ENCODE assay signal across 13 mouse cellular contexts in genomic region chr1:164321408-164321807, GRCm38 (mm10). TPM values are rescaled to one million over a fixed set of nuclear protein-coding genes. Genes with fewer than 3 reads are reported as not detected.
DNase-seq lines count a peak whose midpoint lies in the region; ATAC-seq and TF ChIP-seq lines count a peak whose summit lies in the region.
"Had no signal": no experiment of that assay in that cellular context is flagged by ENCODE, and none has a peak within 500 bp of the region (broad histone marks: within the 10 kb centered on the region; RNA-seq: fewer than 3 reads in every experiment).

No protein-coding gene starts in this region.

- no peaks in the 10 kb centered on the region for H3K36me3 ChIP-seq in lung, postnatal 0 days (ENCODE audit: insufficient read depth, low read length)

- H3K27ac ChIP-seq in lung, postnatal 0 days (ENCODE audit: low read length): peak overlapping the region; percentile 15; the same call in 1 of the 2 replicates
- peak overlapping the region; percentile 73; the same call in 1 of the 2 replicates for H3K27ac ChIP-seq in olfactory bulb, adult 2 months (ENCODE audit: insufficient read depth, low read depth, low read length)

- peak; percentile 50 for TF ChIP-seq EP300 in lung, postnatal 0 days (IDR thresholded peaks at IDR 0.05)

- intact Hi-C loops in heart, postnatal 36 days (cut with DNase I): no loop called here

- no peaks in the 10 kb centered on the region; the same call in 1 of the 2 replicates for H3K4me1 ChIP-seq in lung, postnatal 0 days (ENCODE audit: insufficient read depth, low read depth, low read length)
- peaks cover 4% of the 10 kb centered on the region; the same call in 1 of the 2 replicates for H3K4me1 ChIP-seq in olfactory bulb, adult 2 months (ENCODE audit: control insufficient read depth, insufficient read depth, low read length)

- no peak overlapping the region for H3K4me3 ChIP-seq in lung, postnatal 0 days (ENCODE audit: low read depth, low read length)
- no peak overlapping the region for H3K4me3 ChIP-seq in olfactory bulb, adult 2 months (ENCODE audit: insufficient read depth, low read depth, low read length)

- ATAC-seq in lung, postnatal 0 days: peak; percentile 84
- ATAC-seq: inflammation-experienced regulatory T-cells, adult 6 months had no signal

- H3K9ac ChIP-seq in lung, postnatal 0 days (replicated peaks; ENCODE audit: low read depth): no peak overlapping the region
- H3K9ac ChIP-seq: lung, embryonic 14.5 days had no signal

- WGBS in lung, postnatal 0 days: 61% methylated on average over 10 of the region's 10 CpGs
- 56% methylated on average over 10 of the region's 10 CpGs for WGBS in olfactory bulb, adult 2 months

- no peak for TF ChIP-seq POLR2A in olfactory bulb, adult 2 months (IDR thresholded peaks at IDR 0.05; ENCODE audit: insufficient read depth, low read depth, low read length)

- H3K27me3 ChIP-seq in lung, postnatal 0 days (replicated peaks; ENCODE audit: insufficient read depth, low read length): no peaks in the 10 kb centered on the region

- no peaks in the 10 kb centered on the region for H3K9me3 ChIP-seq in lung, postnatal 0 days (ENCODE audit: low read length)

- TF ChIP-seq CTCF in lung, postnatal 0 days (IDR thresholded peaks at IDR 0.05): no peak
- TF ChIP-seq CTCF in olfactory bulb, adult 2 months (IDR thresholded peaks at IDR 0.05; ENCODE audit: insufficient read depth, low read depth, low read length): no peak

- DNase-seq in heart, adult 11 months: peak; percentile 49
- DNase-seq in heart, postnatal 36 days: no peak
- peak; percentile 48 for DNase-seq in lung, postnatal 0 days (ENCODE audit: low spot score)
- no peak for DNase-seq in lung, postnatal 10 days
- DNase-seq in kidney, adult 9 months: peak; percentile 86
- no peak for DNase-seq in urinary bladder, adult 2 months (ENCODE audit: low spot score)
- no peak for DNase-seq in urinary bladder, postnatal 14 days (ENCODE audit: low spot score)
- DNase-seq: adrenal gland, adult 8-10 months; cerebellum, adult 2 months; gastrocnemius, postnatal 25 days had no signal

- no peak overlapping the region for H3K4me2 ChIP-seq in lung, postnatal 0 days (replicated peaks; ENCODE audit: low read depth, low read length)
- H3K4me2 ChIP-seq: lung, embryonic 14.5 days had no signal

RNA-seq across cellular contexts. Expression of gene Blzf1, which starts 14.1 kb away (rescaled TPM):
- 10 to 100 TPM; 24.5 to 24.6 TPM for total RNA-seq in heart, postnatal 36 days (2021)
- 27.8 and 27.9 TPM in 2 replicates for polyA plus RNA-seq in lung, postnatal 0 days (2015; fragmentation: Nextera tagmentation; extraction: Ambion mirVana)
- not detected in 2 replicates for polyA plus RNA-seq in olfactory bulb, adult 2 months (2012; ENCODE audit: insufficient read depth, insufficient read length, low replicate concordance, missing spikeins)
- 21.2 and 23.4 TPM in 2 replicates for polyA plus RNA-seq in urinary bladder, adult 2 months (2012; rRNA removed)

RNA-seq across cellular contexts. Expression of gene Nme7, which starts 17.5 kb away (rescaled TPM):
- total RNA-seq in heart, postnatal 36 days (2021): 1 to 10 TPM; 5.2 to 5.3 TPM
- polyA plus RNA-seq in lung, postnatal 0 days (2015; fragmentation: Nextera tagmentation; extraction: Ambion mirVana): 17.7 and 18.8 TPM in 2 replicates
- polyA plus RNA-seq in olfactory bulb, adult 2 months (2012; ENCODE audit: insufficient read depth, insufficient read length, low replicate concordance, missing spikeins): not detected in 2 replicates
- 14.1 and 14.9 TPM in 2 replicates for polyA plus RNA-seq in urinary bladder, adult 2 months (2012; rRNA removed)

RNA-seq across cellular contexts. Expression of gene Ccdc181, which starts 46.0 kb away (rescaled TPM):
- total RNA-seq in heart, postnatal 36 days (2021): 10 to 100 TPM in 1 of 2 experiments, 1 to 10 TPM in 1; 9.2 to 10.4 TPM
- polyA plus RNA-seq in lung, postnatal 0 days (2015; fragmentation: Nextera tagmentation; extraction: Ambion mirVana): 14.4 and 19.3 TPM in 2 replicates
- polyA plus RNA-seq in olfactory bulb, adult 2 months (2012; ENCODE audit: insufficient read depth, insufficient read length, low replicate concordance, missing spikeins): not detected in 2 replicates
- 10.8 and 13.9 TPM in 2 replicates for polyA plus RNA-seq in urinary bladder, adult 2 months (2012; rRNA removed)

Comparison
In these comparisons a context has a peak if more than half of its experiments do, and no peak if none do; other contexts are left out.
1. DNase-seq: peak in heart, adult 11 months (single experiment), lung, postnatal 0 days (single experiment) and kidney, adult 9 months (single experiment); none in heart, postnatal 36 days (0 of 2), lung, postnatal 10 days (single experiment), urinary bladder, adult 2 months (single experiment) and urinary bladder, postnatal 14 days (single experiment).
2. RNA of gene Blzf1, which starts 14.1 kb away (polyA plus RNA-seq): 27.8 to 27.9 TPM in lung, postnatal 0 days and 21.2 to 23.4 TPM in urinary bladder, adult 2 months; not detected in olfactory bulb, adult 2 months; every median in the first group is over 10 times any median in the second.
3. RNA of gene Nme7, which starts 17.5 kb away (polyA plus RNA-seq): 17.7 to 18.8 TPM in lung, postnatal 0 days and 14.1 to 14.9 TPM in urinary bladder, adult 2 months; not detected in olfactory bulb, adult 2 months; every median in the first group is over 10 times any median in the second.
4. RNA of gene Ccdc181, which starts 46.0 kb away (polyA plus RNA-seq): 14.4 to 19.3 TPM in lung, postnatal 0 days and 10.8 to 13.9 TPM in urinary bladder, adult 2 months; not detected in olfactory bulb, adult 2 months; every median in the first group is over 10 times any median in the second.